Mouse (Mus musculus): ENCODE measurements around the gene Gm10959.

Gene Gm10959

DNA sequence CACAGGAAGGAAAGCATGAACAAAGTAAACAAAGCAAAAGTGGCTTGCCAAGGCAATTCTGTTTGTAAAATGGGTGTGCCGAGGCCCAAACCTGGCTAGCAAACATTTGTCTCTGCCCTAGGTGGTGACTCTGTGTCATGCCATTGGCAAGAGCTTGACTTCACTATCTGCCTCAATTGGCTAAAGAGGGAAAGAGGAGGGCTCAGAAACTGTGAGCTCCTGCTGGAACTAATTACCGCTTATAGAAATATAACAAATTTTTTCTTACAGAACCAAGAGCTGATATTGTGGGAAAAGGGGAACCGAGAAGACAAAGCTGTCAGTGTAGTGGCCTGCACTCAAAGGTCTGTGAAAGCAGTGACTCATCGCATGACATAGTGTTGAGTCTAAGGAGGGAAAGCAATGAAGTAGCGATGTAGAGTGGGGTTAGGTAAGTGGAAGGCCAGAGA lies 30.8 kb downstream of the Gm10959 start:
- DNase-seq (ENCODE audit: low spot score) = no peak

DNA sequence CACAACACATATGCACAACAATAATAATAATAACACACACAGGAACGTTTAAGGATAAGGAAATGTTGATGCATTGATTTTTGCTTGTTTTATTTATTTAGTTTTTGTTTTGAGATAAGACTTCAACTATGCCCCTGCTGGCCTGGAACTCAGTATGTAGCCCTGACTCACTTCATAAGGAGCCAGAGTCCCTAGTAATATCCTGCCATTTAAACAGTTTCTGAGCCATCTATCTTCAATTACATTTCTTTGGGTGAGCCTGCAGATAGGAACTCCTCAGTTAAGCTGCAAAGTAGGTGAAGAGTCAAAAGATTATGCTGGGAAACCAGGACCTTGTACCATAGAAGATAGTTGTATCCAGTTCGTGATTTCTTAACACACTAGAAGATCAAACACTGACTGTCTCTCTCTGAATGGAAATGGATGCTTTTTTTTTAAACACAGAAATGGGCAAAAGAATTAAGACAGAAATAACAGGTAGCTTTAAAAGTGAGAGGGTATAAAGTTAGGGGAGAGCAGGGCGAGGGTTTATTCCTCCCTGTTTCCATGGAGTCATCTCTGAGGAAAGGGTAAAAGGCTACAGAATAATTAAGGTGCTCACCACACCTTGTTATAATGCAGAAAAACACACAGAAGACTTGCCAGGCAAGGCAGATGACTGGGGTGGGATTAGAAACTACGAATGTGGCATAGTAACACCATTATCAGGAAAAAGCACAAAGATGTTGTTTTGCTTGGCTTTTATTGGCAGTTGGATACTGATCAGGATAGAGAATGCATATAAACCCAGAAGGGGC lies 31.5 kb downstream of the Gm10959 start:
- no peak for DNase-seq (ENCODE audit: low spot score)

DNA sequence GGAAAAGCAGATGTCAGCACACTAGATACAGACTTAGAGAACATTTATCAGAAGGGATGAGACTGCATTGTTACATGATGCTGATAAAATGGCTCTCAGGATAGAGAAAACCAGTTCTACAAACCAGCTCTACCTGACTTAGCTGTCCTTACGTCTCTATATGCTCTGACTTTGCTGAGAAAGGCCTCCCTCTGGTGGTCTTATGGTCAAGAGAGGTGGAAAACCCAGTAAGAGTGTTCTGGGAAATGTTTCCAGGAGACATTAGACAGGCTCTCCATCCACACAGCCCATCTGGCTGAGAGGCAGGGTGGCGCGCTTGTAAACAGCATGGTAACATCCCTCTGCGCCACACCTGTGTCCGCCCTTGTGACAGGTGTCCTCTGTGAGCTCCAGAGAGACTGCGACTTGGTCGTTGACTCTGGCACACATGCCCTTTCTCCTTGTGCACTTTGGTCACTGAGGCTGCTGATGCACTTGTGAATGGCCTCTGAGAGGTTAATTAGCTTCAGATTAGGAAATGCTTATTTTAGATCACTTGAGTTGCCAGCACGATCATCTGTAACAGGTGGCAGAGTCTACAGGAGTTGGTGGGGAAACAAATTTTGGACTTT lies 40.4 kb downstream of the Gm10959 start:
- no peak for DNase-seq (ENCODE audit: low spot score)

DNA sequence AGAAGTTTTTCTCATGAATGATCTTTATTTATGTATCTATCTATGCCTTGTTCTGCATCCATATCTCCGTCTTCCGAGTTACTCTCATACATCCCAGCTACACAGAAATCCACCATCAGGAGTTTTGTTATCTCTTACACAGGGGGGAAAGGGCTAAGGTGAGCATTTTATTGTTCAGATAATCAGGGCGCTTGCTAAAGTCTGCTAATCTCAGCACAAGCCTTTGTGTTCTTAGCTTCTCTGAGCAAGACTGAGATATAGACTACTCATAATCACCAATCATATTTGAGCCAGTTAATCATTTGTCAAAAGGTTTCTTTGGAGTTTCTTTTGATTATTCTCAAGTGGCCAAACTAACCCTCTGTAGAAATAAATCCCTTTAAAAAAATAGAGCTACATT lies 41.6 kb downstream of the Gm10959 start:
- DNase-seq (ENCODE audit: low spot score) = no peak

DNA sequence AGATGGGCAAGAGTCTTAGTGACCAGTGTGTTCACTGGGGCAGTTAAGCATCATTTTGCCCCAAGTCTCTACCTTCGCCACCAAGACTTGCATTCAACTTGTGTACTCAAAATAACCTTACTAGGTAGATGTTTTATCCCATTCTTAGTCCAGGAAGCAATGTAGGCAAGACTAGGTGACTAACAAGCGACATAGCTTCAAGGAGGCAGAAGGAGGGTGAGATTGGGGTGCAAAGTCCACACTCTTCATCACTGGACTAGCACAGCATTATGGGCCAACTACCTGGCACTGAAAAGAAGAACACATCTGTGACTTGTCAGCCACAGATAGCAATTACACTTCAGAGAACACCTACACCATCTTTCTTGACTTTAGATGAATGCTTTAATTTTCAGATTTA lies 42.3 kb downstream of the Gm10959 start:
- DNase-seq (ENCODE audit: low spot score) = no peak

DNA sequence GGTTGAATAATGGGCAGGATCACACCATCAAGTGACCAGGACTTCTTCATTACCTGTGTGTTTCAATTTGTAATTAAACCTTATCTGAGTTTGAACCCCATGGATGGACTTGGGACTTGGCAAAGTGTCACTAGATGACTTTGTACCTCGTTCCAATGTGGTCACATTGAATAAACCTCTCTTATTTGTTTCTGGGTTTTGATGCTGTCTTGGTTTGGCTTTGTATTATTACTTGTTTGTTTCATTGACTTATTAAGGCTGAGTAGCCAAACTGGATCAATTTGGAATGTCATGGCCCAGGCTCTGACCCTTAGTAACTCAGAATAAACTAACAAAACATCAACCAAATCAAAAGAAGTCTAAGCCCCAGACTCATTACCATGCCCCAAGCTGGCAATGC lies 47.6 kb downstream of the Gm10959 start:
- DNase-seq (ENCODE audit: low spot score) = no peak

DNA sequence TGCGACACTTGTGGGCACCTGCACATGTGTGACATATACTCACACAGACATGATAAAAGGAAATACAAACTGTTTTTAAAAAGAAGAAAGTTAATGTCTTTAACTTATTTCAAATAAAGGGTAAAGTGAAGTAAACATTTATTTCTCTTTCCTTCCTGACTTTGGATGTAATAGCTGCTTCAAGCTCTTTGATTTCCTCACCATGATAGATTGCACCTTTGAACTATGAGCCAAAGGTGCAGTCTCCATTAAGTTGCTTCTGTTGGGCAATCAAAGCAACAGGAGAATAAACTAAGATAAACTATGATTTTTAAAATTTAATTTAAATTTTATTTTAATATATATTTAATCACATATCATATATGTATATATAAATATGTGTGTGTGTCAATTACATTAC lies 50.9 kb downstream of the Gm10959 start:
- DNase-seq (ENCODE audit: low spot score) = no peak

DNA sequence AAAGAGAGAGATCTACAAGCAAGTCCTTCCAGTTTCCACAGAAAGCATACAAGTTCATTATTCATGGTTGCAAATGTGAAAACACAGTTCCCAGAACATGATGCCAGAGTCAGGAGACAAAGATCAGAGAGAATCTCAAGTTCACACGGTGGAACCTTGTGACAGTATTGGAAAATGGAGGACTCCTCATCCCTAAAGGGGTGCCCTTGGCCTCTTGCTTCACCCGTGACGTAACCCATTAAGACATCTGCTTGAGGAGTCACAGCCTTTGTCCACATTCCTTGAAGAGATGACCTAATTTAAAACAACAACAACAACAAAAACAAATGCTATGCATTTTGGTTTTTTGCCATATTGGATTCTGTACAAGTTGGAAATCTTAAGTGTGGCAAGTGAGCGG lies 54.1 kb downstream of the Gm10959 start:
- DNase-seq (ENCODE audit: low spot score) = no peak

Measured in urinary bladder, postnatal 10 days (tissue).